In the genomic region with DNA sequence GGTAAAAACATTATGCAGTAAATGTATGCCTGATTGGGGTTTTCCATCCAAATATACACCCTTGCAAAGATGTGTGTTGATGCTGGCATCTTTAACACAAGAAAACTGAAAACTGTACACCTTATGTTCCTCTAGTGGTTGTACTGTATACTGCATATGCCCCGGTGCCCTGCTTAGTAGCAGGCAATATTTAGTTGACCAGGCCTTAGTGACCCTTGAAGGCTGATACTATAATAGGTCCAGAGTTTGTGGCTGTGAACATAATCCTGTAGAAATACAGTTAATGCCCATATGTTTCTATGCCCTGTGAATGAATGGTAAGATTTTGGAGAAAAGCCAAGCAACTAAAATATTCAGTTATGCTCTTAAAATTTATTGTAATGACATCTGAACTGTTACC, we compare ENCODE assay signal across 22 mouse cellular contexts.
DNase-seq lines count a peak whose midpoint lies in the region; ATAC-seq and TF ChIP-seq lines count a peak whose summit lies in the region.
"Had no signal": no experiment of that assay in that cellular context is flagged by ENCODE, and none has a peak within 500 bp of the region (broad histone marks: within the 10 kb centered on the region; RNA-seq: fewer than 3 reads in every experiment).

No protein-coding gene starts in this region.

- no peaks in the 10 kb centered on the region for H3K27me3 ChIP-seq in forebrain, embryonic 16.5 days (replicated peaks; ENCODE audit: control insufficient read depth, insufficient read depth, low read length)
- peaks cover 52% of the 10 kb centered on the region for H3K27me3 ChIP-seq in forebrain, embryonic 12.5 days
- H3K27me3 ChIP-seq in neural tube, embryonic 11.5 days (ENCODE audit: control insufficient read depth, insufficient read depth, low read length): no peaks in the 10 kb centered on the region
- H3K27me3 ChIP-seq: heart, embryonic 12.5 days; heart, embryonic 15.5 days; hindbrain, embryonic 12.5 days had no signal

- no peak overlapping the region for H3K9ac ChIP-seq in forebrain, embryonic 16.5 days (replicated peaks; ENCODE audit: low read depth, low read length)
- H3K9ac ChIP-seq in forebrain, embryonic 12.5 days: no peak overlapping the region
- no peak overlapping the region for H3K9ac ChIP-seq in neural tube, embryonic 11.5 days (ENCODE audit: low read length)
- H3K9ac ChIP-seq: heart, embryonic 12.5 days; heart, embryonic 15.5 days; hindbrain, embryonic 12.5 days had no signal

- WGBS in forebrain, embryonic 16.5 days: 79% methylated on average over 1 of the region's 1 CpGs
- 78% methylated on average over 1 of the region's 1 CpGs for WGBS in forebrain, embryonic 12.5 days
- WGBS in neural tube, embryonic 11.5 days: 82% methylated on average over 1 of the region's 1 CpGs

- TF ChIP-seq CTCF in layer of hippocampus, adult 2 months (conservative IDR thresholded peaks at IDR 0.05): 0 out of 2 replicates have a peak, but pooled peaks have one; percentile 10

- H3K36me3 ChIP-seq in forebrain, embryonic 16.5 days (ENCODE audit: control insufficient read depth, insufficient read depth): no peaks in the 10 kb centered on the region
- H3K36me3 ChIP-seq in forebrain, embryonic 12.5 days (replicated peaks): no peaks in the 10 kb centered on the region
- H3K36me3 ChIP-seq in neural tube, embryonic 11.5 days (ENCODE audit: control insufficient read depth, insufficient read depth, low read length): no peaks in the 10 kb centered on the region
- H3K36me3 ChIP-seq: forebrain, embryonic 10.5 days; heart, embryonic 12.5 days; heart, embryonic 15.5 days; hindbrain, embryonic 12.5 days had no signal

- no peak overlapping the region for H3K4me2 ChIP-seq in forebrain, embryonic 16.5 days (ENCODE audit: low read length)
- no peak overlapping the region for H3K4me2 ChIP-seq in forebrain, embryonic 12.5 days
- H3K4me2 ChIP-seq in neural tube, embryonic 11.5 days (ENCODE audit: low read depth): no peak overlapping the region
- H3K4me2 ChIP-seq: heart, embryonic 12.5 days; heart, embryonic 15.5 days; hindbrain, embryonic 12.5 days had no signal

- peak; percentile 40; the same call in 1 of the 2 replicates for ATAC-seq in forebrain, embryonic 16.5 days
- ATAC-seq in forebrain, embryonic 12.5 days (ENCODE audit: low FRiP score): no peak
- peak; percentile 59 for ATAC-seq in neural tube, embryonic 11.5 days (ENCODE audit: insufficient read depth, low FRiP score, low TSS enrichment)
- no peak for ATAC-seq in megakaryocyte progenitor cell, adult 5-6 weeks (replicated peaks; ENCODE audit: poor library complexity)
- ATAC-seq: activated CD4-positive, CD25-positive, alpha-beta regulatory T cell, adult 4 months had no signal

- H3K9me3 ChIP-seq in forebrain, embryonic 16.5 days (ENCODE audit: control insufficient read depth, low read length): no peaks in the 10 kb centered on the region
- H3K9me3 ChIP-seq in forebrain, embryonic 12.5 days: no peaks in the 10 kb centered on the region
- no peaks in the 10 kb centered on the region for H3K9me3 ChIP-seq in neural tube, embryonic 11.5 days (ENCODE audit: control insufficient read depth, low read length)
- H3K9me3 ChIP-seq: forebrain, embryonic 10.5 days; heart, embryonic 12.5 days; heart, embryonic 15.5 days; hindbrain, embryonic 12.5 days had no signal

- no peak for DNase-seq in layer of hippocampus, adult 2 months (ENCODE audit: low spot score in 2 of 2)
- no peak for DNase-seq in layer of hippocampus, adult 9-11 months
- DNase-seq in neural tube, embryonic 11.5 days (ENCODE audit: low spot score): no peak
- no peak for DNase-seq in neural tube, embryonic 10.5 days (ENCODE audit: extremely low spot score, low spot score)
- DNase-seq in retina, postnatal 1 day: peak; percentile 38
- DNase-seq: adrenal gland, postnatal 10 days; adrenal gland, postnatal 36 days; cerebellum, adult 18-20 months; cerebellum, adult 9-10 months; cerebellum, postnatal 14 days; gastrocnemius, postnatal 25 days; heart, adult 18-20 months; heart, postnatal 10 days; heart, postnatal 36 days had no signal

- H3K4me1 ChIP-seq in forebrain, embryonic 16.5 days (replicated peaks; ENCODE audit: control insufficient read depth, insufficient read depth, low read length): no peaks in the 10 kb centered on the region
- H3K4me1 ChIP-seq in forebrain, embryonic 12.5 days: peaks cover 5% of the 10 kb centered on the region
- peaks cover 5% of the 10 kb centered on the region; the same call in 1 of the 2 replicates for H3K4me1 ChIP-seq in neural tube, embryonic 11.5 days (ENCODE audit: control insufficient read depth, insufficient read depth, low read length)
- H3K4me1 ChIP-seq: heart, embryonic 12.5 days; heart, embryonic 15.5 days had no signal

- H3K4me3 ChIP-seq in forebrain, embryonic 16.5 days (replicated peaks; ENCODE audit: low read length): no peak overlapping the region
- no peak overlapping the region for H3K4me3 ChIP-seq in forebrain, embryonic 12.5 days (replicated peaks)
- H3K4me3 ChIP-seq in layer of hippocampus, adult 2 months: no peak overlapping the region
- H3K4me3 ChIP-seq in neural tube, embryonic 11.5 days (ENCODE audit: low read depth, low read length): no peak overlapping the region
- H3K4me3 ChIP-seq: forebrain, embryonic 10.5 days; heart, embryonic 12.5 days; heart, embryonic 15.5 days; hindbrain, embryonic 12.5 days had no signal

- no peak overlapping the region for H3K27ac ChIP-seq in forebrain, embryonic 16.5 days (ENCODE audit: low read length)
- H3K27ac ChIP-seq in forebrain, embryonic 12.5 days: no peak overlapping the region
- no peak overlapping the region for H3K27ac ChIP-seq in layer of hippocampus, adult 2 months
- no peak overlapping the region for H3K27ac ChIP-seq in neural tube, embryonic 11.5 days (ENCODE audit: low read depth, low read length)
- H3K27ac ChIP-seq: forebrain, embryonic 10.5 days; heart, embryonic 15.5 days; hindbrain, embryonic 12.5 days had no signal

Comparison
In these comparisons a context has a peak if more than half of its experiments do, and no peak if none do; other contexts are left out.
1. ATAC-seq: peak in forebrain, embryonic 16.5 days (single experiment) and neural tube, embryonic 11.5 days (single experiment); none in forebrain, embryonic 12.5 days (single experiment) and megakaryocyte progenitor cell, adult 5-6 weeks (single experiment).